In the genomic region with DNA sequence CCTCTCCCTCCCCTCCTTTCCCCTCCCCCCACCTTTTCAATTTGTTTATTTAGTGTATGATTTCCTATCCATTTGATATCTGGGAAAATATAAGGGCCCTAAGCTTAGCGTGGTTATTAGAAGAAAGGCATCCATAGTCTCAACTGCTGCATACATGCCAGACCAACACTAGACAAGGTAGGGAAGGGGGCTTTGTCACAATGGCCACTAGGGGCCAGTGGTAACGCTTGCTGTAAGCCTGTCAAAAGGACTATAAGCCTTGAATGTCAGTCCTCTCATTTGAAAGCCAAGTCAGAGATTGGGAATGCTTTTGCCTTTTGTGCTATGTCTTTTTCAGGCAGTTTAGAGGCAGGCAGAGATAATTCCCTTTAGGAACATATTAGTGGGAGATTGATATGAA, we compare ENCODE assay signal across 12 mouse cellular contexts. TPM values are rescaled to one million over a fixed set of nuclear protein-coding genes. Genes with fewer than 3 reads are reported as not detected.
DNase-seq lines count a peak whose midpoint lies in the region; ATAC-seq and TF ChIP-seq lines count a peak whose summit lies in the region.
"Had no signal": no experiment of that assay in that cellular context is flagged by ENCODE, and none has a peak within 500 bp of the region (broad histone marks: within the 10 kb centered on the region; RNA-seq: fewer than 3 reads in every experiment).

No protein-coding gene starts in this region.

- intact Hi-C loops in left cerebral cortex, adult 2 months (cut with DNase I), result no loop called here
- intact Hi-C loops in left cerebral cortex, postnatal 36 days (cut with DNase I), result no loop called here

- no peaks in the 10 kb centered on the region for H3K4me1 ChIP-seq in forebrain, embryonic 16.5 days (replicated peaks; ENCODE audit: control insufficient read depth, insufficient read depth, low read length)
- H3K4me1 ChIP-seq in neural tube, embryonic 12.5 days, result no peaks in the 10 kb centered on the region
- H3K4me1 ChIP-seq: heart, embryonic 13.5 days; megakaryocyte, embryonic 14.5 days had no signal

- no peaks in the 10 kb centered on the region for H3K27me3 ChIP-seq in forebrain, embryonic 16.5 days (replicated peaks; ENCODE audit: control insufficient read depth, insufficient read depth, low read length)
- H3K27me3 ChIP-seq in neural tube, embryonic 12.5 days (replicated peaks), result no peaks in the 10 kb centered on the region
- H3K27me3 ChIP-seq: heart, embryonic 13.5 days; megakaryocyte, embryonic 14.5 days had no signal

- peak; percentile 41 for TF ChIP-seq CTCF in left cerebral cortex, adult 2 months (IDR thresholded peaks at IDR 0.05)

- H3K9me3 ChIP-seq in forebrain, embryonic 16.5 days (ENCODE audit: control insufficient read depth, low read length), result no peaks in the 10 kb centered on the region
- H3K9me3 ChIP-seq in neural tube, embryonic 12.5 days, result no peaks in the 10 kb centered on the region
- H3K9me3 ChIP-seq: heart, embryonic 13.5 days had no signal

- no peak overlapping the region for H3K4me2 ChIP-seq in forebrain, embryonic 16.5 days (ENCODE audit: low read length)
- H3K4me2 ChIP-seq in neural tube, embryonic 12.5 days (replicated peaks), result no peak overlapping the region
- H3K4me2 ChIP-seq: heart, embryonic 13.5 days had no signal

- no peak overlapping the region for H3K27ac ChIP-seq in left cerebral cortex, adult 2 months
- H3K27ac ChIP-seq in forebrain, embryonic 16.5 days (ENCODE audit: low read length), result no peak overlapping the region
- no peak overlapping the region for H3K27ac ChIP-seq in neural tube, embryonic 12.5 days
- H3K27ac ChIP-seq: heart, embryonic 13.5 days had no signal

- DNase-seq in left cerebral cortex, adult 2 months (ENCODE audit: extremely low spot score in 1 of 2, low spot score in 2 of 2), result no peak
- DNase-seq in left cerebral cortex, postnatal 36 days (ENCODE audit: low spot score in 2 of 2), result no peak
- DNase-seq in adipocyte (ENCODE audit: low spot score), result peak; percentile 2
- no peak for DNase-seq in right cerebral cortex, postnatal 14 days
- no peak for DNase-seq in left cerebral cortex, adult 9 months (ENCODE audit: low spot score in 2 of 2)
- DNase-seq in ovary, postnatal 14 days (ENCODE audit: low spot score), result no peak
- DNase-seq: cerebellum, adult 9-11 months; layer of hippocampus, postnatal 36 days had no signal

- no peak overlapping the region for H3K9ac ChIP-seq in forebrain, embryonic 16.5 days (replicated peaks; ENCODE audit: low read depth, low read length)
- H3K9ac ChIP-seq in neural tube, embryonic 12.5 days, result no peak overlapping the region
- H3K9ac ChIP-seq: heart, embryonic 13.5 days had no signal

- no peaks in the 10 kb centered on the region for H3K36me3 ChIP-seq in forebrain, embryonic 16.5 days (ENCODE audit: control insufficient read depth, insufficient read depth)
- no peaks in the 10 kb centered on the region for H3K36me3 ChIP-seq in neural tube, embryonic 12.5 days
- H3K36me3 ChIP-seq: heart, embryonic 13.5 days had no signal

- H3K4me3 ChIP-seq in left cerebral cortex, adult 2 months, result no peak overlapping the region
- H3K4me3 ChIP-seq in forebrain, embryonic 16.5 days (replicated peaks; ENCODE audit: low read length), result no peak overlapping the region
- H3K4me3 ChIP-seq in neural tube, embryonic 12.5 days, result no peak overlapping the region
- H3K4me3 ChIP-seq: heart, embryonic 13.5 days; megakaryocyte, embryonic 14.5 days had no signal

- ATAC-seq in forebrain, embryonic 16.5 days, result peak; percentile 59; the same call in 1 of the 2 replicates
- peak; percentile 53; the same call in 1 of the 2 replicates for ATAC-seq in neural tube, embryonic 12.5 days (ENCODE audit: low FRiP score, low read depth)

- 28% methylated on average over 2 of the region's 2 CpGs for WGBS in forebrain, embryonic 16.5 days
- 30% methylated on average over 2 of the region's 2 CpGs for WGBS in neural tube, embryonic 12.5 days

RNA-seq across cellular contexts. Expression of gene Otud7a, which starts 59.7 kb away (rescaled TPM):
- total RNA-seq in left cerebral cortex, adult 2 months (2021), result 10 to 100 TPM; 81.9 to 86.2 TPM
- total RNA-seq in left cerebral cortex, postnatal 36 days (2021), result 10 to 100 TPM; 80.5 to 84.1 TPM
- polyA plus RNA-seq in forebrain, embryonic 16.5 days (2015; fragmentation: Nextera tagmentation; extraction: Ambion mirVana), result 2.1 and 2.5 TPM in 2 replicates
- polyA plus RNA-seq in neural tube, embryonic 12.5 days (2016; fragmentation: Nextera tagmentation; extraction: Ambion mirVana), result 3.9 and 4.2 TPM in 2 replicates
